Mouse (Mus musculus): ENCODE data around the gene Cyp2a22. TPM values are rescaled to one million over a fixed set of nuclear protein-coding genes. Genes with fewer than 3 reads are reported as not detected.
"Not testable (repeated sequence)": the region's sequence is repeated elsewhere in the genome, so short reads cannot be mapped to it uniquely, and the experiment has no call there.

The Cyp2a22 gene
- polyA plus RNA-seq (2016; fragmentation: Nextera tagmentation; extraction: Ambion mirVana), result not detected in 2 replicates

- H3K9me3 ChIP-seq, result peaks cover 41% of the 10 kb centered on the region
Measured at GRCm38 (mm10) chr7:26939262-26939661, at the start of gene Cyp2a22. Cyp2a22 (minus strand) TSS chr7:26939384.

GRCm38 (mm10) chr7:26983151-26983550 is 44.0 kb upstream of the Cyp2a22 start:
- WGBS, result 22% methylated on average over 1 of the region's 1 CpGs
- H3K27me3 ChIP-seq (ENCODE audit: insufficient read depth, poor library complexity, severe bottlenecking), result not testable (repeated sequence)

More at GRCm38 (mm10) chr7:26939262-26939661, at the start of gene Cyp2a22:
- WGBS, result 85% methylated on average over 4 of the region's 4 CpGs
- Histone ChIP-seq H3K27ac (no peak within 1 kb of the TSS), H3K4me3 (no peak within 1 kb of the TSS), H3K27me3 (ENCODE audit: insufficient read depth, poor library complexity, severe bottlenecking) (no peaks in the 10 kb centered on the region), H3K4me1 (replicated peaks) (no peaks in the 10 kb centered on the region), H3K36me3 (no peaks in the 10 kb centered on the region)
- DNase-seq (ENCODE audit: low spot score), result no peak

GRCm38 (mm10) chr7:26982551-26982950 is 43.4 kb upstream of the Cyp2a22 start:
- no peak overlapping the region for H3K4me3 ChIP-seq
- H3K36me3 ChIP-seq, result no peaks in the 10 kb centered on the region
- no peak overlapping the region for H3K27ac ChIP-seq
- H3K27me3 ChIP-seq (ENCODE audit: insufficient read depth, poor library complexity, severe bottlenecking), result no peaks in the 10 kb centered on the region
- 10% methylated on average over 1 of the region's 1 CpGs for WGBS
- DNase-seq (ENCODE audit: low spot score), result no peak
- no peaks in the 10 kb centered on the region for H3K4me1 ChIP-seq (replicated peaks)
- 0 out of 2 replicates have a peak, but pooled peaks cover 7% of the 10 kb centered on the region for H3K9me3 ChIP-seq

More at GRCm38 (mm10) chr7:26983151-26983550, 44.0 kb upstream of the Cyp2a22 start:
- H3K4me3 ChIP-seq; H3K4me1 ChIP-seq (replicated peaks); H3K27ac ChIP-seq; H3K9me3 ChIP-seq; DNase-seq (ENCODE audit: low spot score); H3K36me3 ChIP-seq: not testable (repeated sequence)

- H3K9me3 ChIP-seq; H3K27me3 ChIP-seq (ENCODE audit: insufficient read depth, poor library complexity, severe bottlenecking); H3K36me3 ChIP-seq; H3K4me1 ChIP-seq (replicated peaks); H3K4me3 ChIP-seq; H3K27ac ChIP-seq; DNase-seq (ENCODE audit: low spot score): not testable (repeated sequence)
- WGBS, result 85% methylated on average over 1 of the region's 1 CpGs
Measured at GRCm38 (mm10) chr7:26981937-26982336, 42.8 kb upstream of the Cyp2a22 start.

GRCm38 (mm10) chr7:26981464-26981863 is 42.3 kb upstream of the Cyp2a22 start:
- WGBS, result 80% methylated on average over 2 of the region's 2 CpGs
- not testable (repeated sequence) for H3K4me1 ChIP-seq (replicated peaks); DNase-seq (ENCODE audit: low spot score)

GRCm38 (mm10) chr7:26962371-26962770 is 23.2 kb upstream of the Cyp2a22 start:
- not testable (repeated sequence) for H3K4me1 ChIP-seq (replicated peaks); DNase-seq (ENCODE audit: low spot score); H3K27me3 ChIP-seq (ENCODE audit: insufficient read depth, poor library complexity, severe bottlenecking); H3K27ac ChIP-seq; H3K9me3 ChIP-seq; H3K36me3 ChIP-seq; H3K4me3 ChIP-seq
- WGBS, result 68% methylated on average over 1 of the region's 1 CpGs

More at GRCm38 (mm10) chr7:26981464-26981863, 42.3 kb upstream of the Cyp2a22 start:
- not testable (repeated sequence) for H3K9me3 ChIP-seq; H3K4me3 ChIP-seq; H3K27ac ChIP-seq; H3K27me3 ChIP-seq (ENCODE audit: insufficient read depth, poor library complexity, severe bottlenecking); H3K36me3 ChIP-seq

GRCm38 (mm10) chr7:26953306-26953705 is 14.1 kb upstream of the Cyp2a22 start:
- H3K9me3 ChIP-seq; H3K27ac ChIP-seq; DNase-seq (ENCODE audit: low spot score); H3K4me3 ChIP-seq; H3K27me3 ChIP-seq (ENCODE audit: insufficient read depth, poor library complexity, severe bottlenecking); H3K4me1 ChIP-seq (replicated peaks); H3K36me3 ChIP-seq: not testable (repeated sequence)
- 96% methylated on average over 2 of the region's 2 CpGs for WGBS

GRCm38 (mm10) chr7:26952671-26953070 is 13.5 kb upstream of the Cyp2a22 start:
- H3K27me3 ChIP-seq (ENCODE audit: insufficient read depth, poor library complexity, severe bottlenecking); DNase-seq (ENCODE audit: low spot score); H3K4me3 ChIP-seq; H3K27ac ChIP-seq; H3K9me3 ChIP-seq; H3K4me1 ChIP-seq (replicated peaks); H3K36me3 ChIP-seq: not testable (repeated sequence)
- 88% methylated on average over 3 of the region's 3 CpGs for WGBS

- WGBS, result 58% methylated on average over 2 of the region's 2 CpGs
- not testable (repeated sequence) for H3K36me3 ChIP-seq; H3K4me3 ChIP-seq; DNase-seq (ENCODE audit: low spot score); H3K4me1 ChIP-seq (replicated peaks); H3K27me3 ChIP-seq (ENCODE audit: insufficient read depth, poor library complexity, severe bottlenecking); H3K27ac ChIP-seq
- H3K9me3 ChIP-seq, result peaks cover 42% of the 10 kb centered on the region
Measured at GRCm38 (mm10) chr7:26941320-26941925, 2.2 kb upstream of the Cyp2a22 start.

GRCm38 (mm10) chr7:26917114-26917513 is 22.1 kb downstream of the Cyp2a22 start:
- H3K4me1 ChIP-seq (replicated peaks); H3K4me3 ChIP-seq; H3K27me3 ChIP-seq (ENCODE audit: insufficient read depth, poor library complexity, severe bottlenecking); DNase-seq (ENCODE audit: low spot score); H3K36me3 ChIP-seq; H3K27ac ChIP-seq: not testable (repeated sequence)
- WGBS, result 64% methylated on average over 2 of the region's 2 CpGs
- peaks cover 11% of the 10 kb centered on the region; the same call in 1 of the 2 replicates for H3K9me3 ChIP-seq

Other genes starting within 250 kb of the Cyp2a22 start
- gene Cyp2b19, start 182.2 kb downstream of the Cyp2a22 start, polyA plus RNA-seq (2016; fragmentation: Nextera tagmentation; extraction: Ambion mirVana), result 0.07 TPM in 1 of 2 replicates, not detected in the other
- not detected in 2 replicates for gene Cyp2g1, start 130.5 kb downstream of the Cyp2a22 start, polyA plus RNA-seq (2016; fragmentation: Nextera tagmentation; extraction: Ambion mirVana)
- not detected in 2 replicates for gene Cyp2a5, start 104.1 kb downstream of the Cyp2a22 start, polyA plus RNA-seq (2016; fragmentation: Nextera tagmentation; extraction: Ambion mirVana)
- not detected in 2 replicates for gene Cyp2a12, start 89.7 kb upstream of the Cyp2a22 start, polyA plus RNA-seq (2016; fragmentation: Nextera tagmentation; extraction: Ambion mirVana)
- gene Cyp2f2, start 180.5 kb upstream of the Cyp2a22 start, polyA plus RNA-seq (2016; fragmentation: Nextera tagmentation; extraction: Ambion mirVana), result not detected in 2 replicates
- gene Cyp2t4, start 214.3 kb upstream of the Cyp2a22 start, polyA plus RNA-seq (2016; fragmentation: Nextera tagmentation; extraction: Ambion mirVana), result 0.10 TPM in 1 of 2 replicates, not detected in the other
- 81.2 and 97.4 TPM in 2 replicates for gene Egln2, start 227.4 kb upstream of the Cyp2a22 start, polyA plus RNA-seq (2016; fragmentation: Nextera tagmentation; extraction: Ambion mirVana)
- 66.0 and 92.2 TPM in 2 replicates for gene Rab4b, start 239.5 kb upstream of the Cyp2a22 start, polyA plus RNA-seq (2016; fragmentation: Nextera tagmentation; extraction: Ambion mirVana)
- gene Gm21983, start 241.7 kb upstream of the Cyp2a22 start, polyA plus RNA-seq (2016; fragmentation: Nextera tagmentation; extraction: Ambion mirVana), result 0.20 TPM in 1 of 2 replicates, not detected in the other
- 1.2 and 2.2 TPM in 2 replicates for gene Mia, start 241.8 kb upstream of the Cyp2a22 start, polyA plus RNA-seq (2016; fragmentation: Nextera tagmentation; extraction: Ambion mirVana)

Measured in hindbrain, embryonic 10.5 days (tissue).